Comparison of ENCODE assay signal across 20 mouse cellular contexts in genomic region chr14:35673090-35673489, GRCm38 (mm10).
"Had no signal": no experiment of that assay in that cellular context is flagged by ENCODE, and none has a peak within 500 bp of the region (broad histone marks: within the 10 kb centered on the region; RNA-seq: fewer than 3 reads in every experiment).

No protein-coding gene starts in this region.

- H3K4me3 ChIP-seq: kidney, embryonic 15.5 days; left cerebral cortex, adult 2 months; liver, embryonic 13.5 days; myocyte; neural tube, embryonic 13.5 days had no signal

- DNase-seq: kidney, adult 11 months; kidney, adult 8-10 months; kidney, postnatal 10 days; kidney, postnatal 36 days; layer of hippocampus, postnatal 36 days; liver, embryonic 13.5 days; lung, adult 2 months; lung, postnatal 14 days; lung, postnatal 4 days; right cerebral cortex, adult 18-20 months; right cerebral cortex, postnatal 14 days; right cerebral cortex, postnatal 4 days; thymus, adult 2 months; thymus, postnatal 14 days; thymus, postnatal 4 days had no signal

- H3K36me3 ChIP-seq: kidney, embryonic 15.5 days; liver, embryonic 13.5 days; neural tube, embryonic 13.5 days had no signal

- H3K27ac ChIP-seq: kidney, embryonic 15.5 days; left cerebral cortex, adult 2 months; liver, embryonic 13.5 days; neural tube, embryonic 13.5 days; stomach, postnatal 0 days had no signal

- H3K9ac ChIP-seq: kidney, embryonic 15.5 days; liver, embryonic 13.5 days; neural tube, embryonic 13.5 days had no signal

- H3K4me2 ChIP-seq: kidney, embryonic 15.5 days; liver, embryonic 13.5 days; neural tube, embryonic 13.5 days had no signal

- H3K9me3 ChIP-seq: kidney, embryonic 15.5 days; liver, embryonic 13.5 days; neural tube, embryonic 13.5 days had no signal

- H3K27me3 ChIP-seq: kidney, embryonic 15.5 days; liver, embryonic 13.5 days; neural tube, embryonic 13.5 days had no signal

- H3K4me1 ChIP-seq: kidney, embryonic 15.5 days; liver, embryonic 13.5 days; neural tube, embryonic 13.5 days had no signal
